Mouse (Mus musculus): ENCODE measurements around the gene Erf. TPM values are rescaled to one million over a fixed set of nuclear protein-coding genes. Genes with fewer than 3 reads are reported as not detected.

The Erf gene
- polyA plus RNA-seq, 1 experiment from 2014 or later = 10.1 TPM

GRCm38 (mm10) chr7:25238015-25238706, 12.4 kb downstream of the Erf start:
- Histone ChIP-seq H3K27me3 (ENCODE audit: poor library complexity, severe bottlenecking) (no peaks in the 10 kb centered on the region), H3K4me1 (peaks cover 47% of the 10 kb centered on the region), H3K9me3 (no peaks in the 10 kb centered on the region), H3K36me3 (replicated peaks) (peaks cover 53% of the 10 kb centered on the region), H3K27ac (peak overlapping the region; percentile 96), H3K4me3 (peak overlapping the region; percentile 96)
- WGBS = 0% methylated on average over 23 of the region's 23 CpGs
- DNase-seq (ENCODE audit: extremely low spot score, low spot score) = peak; percentile 94

- DNase-seq (ENCODE audit: extremely low spot score, low spot score) = peak; percentile 97
- under 1% methylated on average over 76 of the region's 76 CpGs for WGBS
- no peaks in the 10 kb centered on the region for H3K9me3 ChIP-seq
- H3K36me3 ChIP-seq (replicated peaks) = peaks cover 53% of the 10 kb centered on the region
- no peaks in the 10 kb centered on the region for H3K27me3 ChIP-seq (ENCODE audit: poor library complexity, severe bottlenecking)
- peaks cover 47% of the 10 kb centered on the region for H3K4me1 ChIP-seq
- H3K4me3 ChIP-seq = peak within 1 kb of the TSS; percentile 96
- H3K27ac ChIP-seq = peak within 1 kb of the TSS; percentile 96
These were observed 13.1 kb downstream of the Erf start, which contains the start of gene Gsk3a for GRCm38 (mm10) chr7:25237249-25238014. TSS of gene Gsk3a (minus strand) at chr7:25237851.

GRCm38 (mm10) chr7:25235526-25235925, 15.0 kb downstream of the Erf start:
- WGBS = 96% methylated on average over 5 of the region's 5 CpGs
- Histone ChIP-seq H3K36me3 (replicated peaks) (peaks cover 55% of the 10 kb centered on the region), H3K27ac (no peak overlapping the region), H3K4me3 (peak overlapping the region; percentile 96; the same call in 1 of the 2 replicates), H3K27me3 (ENCODE audit: poor library complexity, severe bottlenecking) (no peaks in the 10 kb centered on the region), H3K9me3 (no peaks in the 10 kb centered on the region), H3K4me1 (peaks cover 36% of the 10 kb centered on the region)
- no peak for DNase-seq (ENCODE audit: extremely low spot score, low spot score)

- Histone ChIP-seq H3K4me1 (peaks cover 19% of the 10 kb centered on the region), H3K9me3 (no peaks in the 10 kb centered on the region), H3K27ac (no peak overlapping the region), H3K4me3 (no peak overlapping the region), H3K27me3 (ENCODE audit: poor library complexity, severe bottlenecking) (no peaks in the 10 kb centered on the region), H3K36me3 (replicated peaks) (peaks cover 77% of the 10 kb centered on the region)
- WGBS = 91% methylated on average over 2 of the region's 2 CpGs
- no peak for DNase-seq (ENCODE audit: extremely low spot score, low spot score)
These were observed 17.5 kb downstream of the Erf start for GRCm38 (mm10) chr7:25233061-25233460.

GRCm38 (mm10) chr7:25232101-25232648, 18.4 kb downstream of the Erf start:
- WGBS = 72% methylated on average over 5 of the region's 5 CpGs
- H3K36me3 ChIP-seq (replicated peaks) = peaks cover 86% of the 10 kb centered on the region
- DNase-seq (ENCODE audit: extremely low spot score, low spot score) = no peak

GRCm38 (mm10) chr7:25230690-25231285, 19.8 kb downstream of the Erf start:
- DNase-seq (ENCODE audit: extremely low spot score, low spot score) = no peak
- Histone ChIP-seq H3K4me1 (peaks cover 7% of the 10 kb centered on the region), H3K27me3 (ENCODE audit: poor library complexity, severe bottlenecking) (no peaks in the 10 kb centered on the region), H3K9me3 (no peaks in the 10 kb centered on the region), H3K36me3 (replicated peaks) (peaks cover 99% of the 10 kb centered on the region), H3K4me3 (no peak overlapping the region), H3K27ac (no peak overlapping the region)
- 87% methylated on average over 9 of the region's 9 CpGs for WGBS

More at GRCm38 (mm10) chr7:25232101-25232648, 18.4 kb downstream of the Erf start:
- Histone ChIP-seq H3K4me3 (no peak overlapping the region), H3K9me3 (no peaks in the 10 kb centered on the region), H3K27ac (no peak overlapping the region), H3K4me1 (peaks cover 19% of the 10 kb centered on the region), H3K27me3 (ENCODE audit: poor library complexity, severe bottlenecking) (no peaks in the 10 kb centered on the region)

- Histone ChIP-seq H3K9me3 (no peaks in the 10 kb centered on the region), H3K4me3 (no peak overlapping the region), H3K27me3 (ENCODE audit: poor library complexity, severe bottlenecking) (no peaks in the 10 kb centered on the region), H3K27ac (no peak overlapping the region), H3K36me3 (replicated peaks) (peaks cover 98% of the 10 kb centered on the region), H3K4me1 (peaks cover 4% of the 10 kb centered on the region)
- WGBS = 92% methylated on average over 1 of the region's 1 CpGs
- no peak for DNase-seq (ENCODE audit: extremely low spot score, low spot score)
These were observed 22.8 kb downstream of the Erf start for GRCm38 (mm10) chr7:25227523-25228300.

GRCm38 (mm10) chr7:25222275-25222967, 28.1 kb downstream of the Erf start:
- peak overlapping the region; percentile 71 for H3K4me3 ChIP-seq
- peaks cover 47% of the 10 kb centered on the region for H3K36me3 ChIP-seq (replicated peaks)
- H3K27me3 ChIP-seq (ENCODE audit: poor library complexity, severe bottlenecking) = no peaks in the 10 kb centered on the region
- 88% methylated on average over 10 of the region's 10 CpGs for WGBS
- H3K9me3 ChIP-seq = no peaks in the 10 kb centered on the region
- peaks cover 48% of the 10 kb centered on the region for H3K4me1 ChIP-seq
- DNase-seq (ENCODE audit: extremely low spot score, low spot score) = no peak
- peak overlapping the region; percentile 96 for H3K27ac ChIP-seq

GRCm38 (mm10) chr7:25221102-25221883, 29.3 kb downstream of the Erf start, which contains the start of gene Zfp526:
TSS of gene Zfp526 (plus strand) at chr7:25221425.
- peaks cover 48% of the 10 kb centered on the region for H3K4me1 ChIP-seq
- H3K4me3 ChIP-seq = peak within 1 kb of the TSS; percentile 71
- H3K9me3 ChIP-seq = no peaks in the 10 kb centered on the region
- H3K36me3 ChIP-seq (replicated peaks) = peaks cover 37% of the 10 kb centered on the region
- peak within 1 kb of the TSS; percentile 96 for H3K27ac ChIP-seq
- H3K27me3 ChIP-seq (ENCODE audit: poor library complexity, severe bottlenecking) = no peaks in the 10 kb centered on the region
- WGBS = under 1% methylated on average over 45 of the region's 45 CpGs
- peak; percentile 98 for DNase-seq (ENCODE audit: extremely low spot score, low spot score)

- DNase-seq (ENCODE audit: extremely low spot score, low spot score) = peak; percentile 28
- Histone ChIP-seq H3K9me3 (no peaks in the 10 kb centered on the region), H3K27ac (peak within 1 kb of the TSS; percentile 96), H3K4me1 (peaks cover 48% of the 10 kb centered on the region), H3K4me3 (peak within 1 kb of the TSS; percentile 71), H3K27me3 (ENCODE audit: poor library complexity, severe bottlenecking) (no peaks in the 10 kb centered on the region), H3K36me3 (replicated peaks) (peaks cover 31% of the 10 kb centered on the region)
- 12% methylated on average over 20 of the region's 20 CpGs for WGBS
These were observed 30.0 kb downstream of the Erf start, which contains the start of gene Dedd2 for GRCm38 (mm10) chr7:25220457-25221101. TSS of gene Dedd2 (minus strand) at chr7:25220615.
